Mouse (Mus musculus) neutrophil, adult 83 days (primary cell): ENCODE data around the gene Ucma. TPM values are rescaled to one million over a fixed set of nuclear protein-coding genes. Genes with fewer than 3 reads are reported as not detected.

Experiments
- total RNA-seq, 2 experiments: library from RNA; stranded (reverse); gene quantifications; one replicate each; pipeline ENCODE4 v1.2.4; 2023

Ucma gene
- not detected for total RNA-seq

DNA sequence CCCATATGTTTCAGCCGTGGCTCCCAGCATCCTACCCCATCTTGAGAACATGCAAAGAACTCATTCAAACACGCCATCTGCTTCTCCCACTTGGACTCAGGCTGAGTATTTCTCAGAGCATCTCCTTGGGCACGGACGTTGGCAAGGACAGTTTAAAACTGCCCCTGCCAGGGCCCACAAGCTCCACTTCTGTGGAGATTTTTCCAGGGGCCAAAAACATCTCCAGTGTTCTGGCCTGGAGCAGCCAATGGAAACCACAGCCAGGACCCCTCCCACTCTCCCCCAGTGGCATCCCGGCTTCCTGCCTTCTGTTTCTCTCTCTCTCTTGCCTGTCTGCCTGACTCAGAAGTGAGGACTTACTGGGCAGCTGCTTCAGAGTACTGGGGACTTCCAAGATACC is at the start of gene Ucma:
Gene Ucma (plus strand): TSS at position 316 of the 400 bp plus-strand sequence.

GRCm38 (mm10) chr2:5012491-5013324 is 36.8 kb downstream of the Ucma start, which contains the start of gene Mcm10:
Mcm10 (minus strand) TSS chr2:5012791.

Other genes starting within 250 kb of the Ucma start
- gene Sephs1, start 94.6 kb upstream of the Ucma start, total RNA-seq: 10 to 100 TPM; 22.7 to 25.9 TPM
- 10 to 100 TPM; 33.7 to 36.1 TPM for gene Phyh, start 57.1 kb upstream of the Ucma start, total RNA-seq
- 10 to 100 TPM; 26.8 to 39.2 TPM for gene Mcm10, start 36.7 kb downstream of the Ucma start, total RNA-seq
- 10 to 100 TPM; 21.4 to 24.3 TPM for gene Optn, start 87.9 kb downstream of the Ucma start, total RNA-seq
- not detected for gene Ccdc3, start 161.7 kb downstream of the Ucma start, total RNA-seq